Mouse (Mus musculus) cerebellum, adult 2 months (tissue): ENCODE results near the gene Fgf10.

Experiments
- CTCF ChIP-seq: fragments of 200-500 bp; IDR thresholded peaks from 2 replicates; pipeline ENCODE4 v1.5.1; 2011; ENCODE audit warnings: low read depth, mild to moderate bottlenecking, control low read depth, low read length, moderate library complexity, borderline replicate concordance; ENCODE audit not compliant: insufficient read depth
- POLR2A ChIP-seq: fragments of 200-500 bp; IDR thresholded peaks from 2 replicates; pipeline ENCODE4 v1.6.1; 2011; ENCODE audit warnings: low read length, control low read depth, borderline replicate concordance; ENCODE audit not compliant: insufficient read depth

DNA sequence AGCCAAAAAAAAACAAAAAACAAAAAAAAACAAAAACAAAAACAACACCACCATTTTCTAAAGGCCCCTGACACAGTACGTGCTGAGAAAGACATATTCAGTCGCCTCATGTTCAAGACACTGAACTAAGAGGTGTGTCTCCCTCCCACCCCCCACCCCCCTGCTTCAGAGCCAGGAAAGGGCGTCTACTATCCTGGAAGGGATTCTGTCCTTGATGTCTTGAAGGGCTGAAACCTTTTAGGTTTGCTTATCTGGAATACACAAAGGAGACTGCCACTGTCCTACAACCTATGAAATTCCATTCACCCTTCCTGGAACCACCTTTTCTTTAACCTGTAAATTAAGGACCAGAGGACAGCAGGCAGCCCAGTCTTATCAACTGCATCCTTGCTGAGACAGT, 36.1 kb downstream of the Fgf10 start:
- TF ChIP-seq CTCF (no peak), POLR2A (no peak)
